Mouse (Mus musculus) cerebral cortex, adult 2 months (tissue): ENCODE data around the gene Fam78a.

Source experiments
- WGBS: fragments of 180-500 bp; shearing (Covaris S2); methylation state at CpG from one replicate; pipeline ENCODE4 v1.1.7; 2018; 5-methylcytosine and 5-hydroxymethylcytosine counted together

The Fam78a gene

DNA sequence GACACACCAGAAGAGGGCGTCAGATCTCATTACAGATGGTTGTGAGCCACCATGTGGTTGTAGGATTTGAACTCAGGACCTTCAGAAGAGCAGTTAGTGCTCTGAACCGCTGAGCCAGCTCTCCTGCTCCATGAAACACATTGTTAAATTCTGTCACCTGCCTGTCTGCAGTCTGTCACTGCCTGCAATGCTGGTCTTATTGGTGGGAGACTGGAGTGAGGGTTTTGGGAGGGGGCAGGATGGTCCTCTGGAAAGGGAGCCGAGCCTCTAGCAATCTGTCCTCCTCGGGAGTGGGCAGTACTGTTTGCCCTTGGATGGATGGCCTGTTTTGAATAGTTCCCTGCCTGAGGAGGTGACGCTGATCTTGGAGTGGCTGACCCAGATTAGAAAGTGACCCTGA, 40.8 kb downstream of the Fam78a start:
- 75% methylated on average over 5 of the region's 5 CpGs for WGBS

DNA sequence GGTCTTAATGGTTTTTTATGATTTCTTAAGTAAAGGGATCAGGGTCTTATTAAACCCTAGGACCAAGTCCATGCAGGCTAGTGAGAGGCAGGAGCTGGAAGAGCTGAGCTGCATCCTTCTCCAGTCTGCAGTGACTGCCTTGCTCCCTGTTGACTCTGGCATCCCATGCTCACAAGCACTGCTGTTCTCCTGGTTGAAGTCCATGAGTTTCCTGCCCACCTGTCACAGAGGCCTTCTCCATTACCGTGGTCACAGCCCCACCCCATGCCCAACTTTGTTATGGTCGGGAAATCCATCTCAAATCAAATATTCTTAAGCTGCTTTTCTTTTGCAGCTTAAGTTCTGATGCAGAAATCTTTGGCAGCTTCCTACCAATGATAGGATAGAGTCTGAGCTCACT, 43.6 kb downstream of the Fam78a start:
- 91% methylated on average over 2 of the region's 2 CpGs for WGBS

- WGBS = 96% methylated on average over 9 of the region's 9 CpGs
These were observed 44.0 kb downstream of the Fam78a start for GRCm38 (mm10) chr2:32040646-32041045.

- WGBS = 25% methylated on average over 8 of the region's 8 CpGs
These were observed 46.0 kb downstream of the Fam78a start for GRCm38 (mm10) chr2:32038661-32039081.

- WGBS = 46% methylated on average over 6 of the region's 6 CpGs
These were observed 47.3 kb downstream of the Fam78a start for GRCm38 (mm10) chr2:32037279-32037858.

GRCm38 (mm10) chr2:32034206-32034605, 50.5 kb downstream of the Fam78a start:
- 91% methylated on average over 6 of the region's 6 CpGs for WGBS

GRCm38 (mm10) chr2:32033436-32033835, 51.2 kb downstream of the Fam78a start:
- 80% methylated on average over 6 of the region's 6 CpGs for WGBS

DNA sequence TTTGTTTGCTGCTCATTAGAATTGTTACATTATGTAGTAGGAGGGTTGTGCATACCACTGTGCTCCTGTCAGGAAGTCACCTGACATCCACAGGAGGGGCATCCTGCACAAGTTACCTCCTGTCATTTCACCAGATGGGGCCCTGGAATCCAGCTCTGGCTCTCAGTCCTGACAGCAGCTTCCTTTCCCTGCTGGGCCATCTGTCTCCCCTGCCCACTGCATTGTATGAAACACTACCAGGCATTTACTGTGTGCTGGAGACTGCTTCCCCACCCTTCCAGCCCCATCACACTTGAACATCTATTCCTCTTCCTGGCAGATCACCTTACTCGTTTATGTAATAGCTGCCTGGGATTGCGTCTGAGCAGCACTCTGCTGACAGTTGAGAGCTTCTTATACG, 55.0 kb downstream of the Fam78a start:
- WGBS = 30% methylated on average over 3 of the region's 3 CpGs

DNA sequence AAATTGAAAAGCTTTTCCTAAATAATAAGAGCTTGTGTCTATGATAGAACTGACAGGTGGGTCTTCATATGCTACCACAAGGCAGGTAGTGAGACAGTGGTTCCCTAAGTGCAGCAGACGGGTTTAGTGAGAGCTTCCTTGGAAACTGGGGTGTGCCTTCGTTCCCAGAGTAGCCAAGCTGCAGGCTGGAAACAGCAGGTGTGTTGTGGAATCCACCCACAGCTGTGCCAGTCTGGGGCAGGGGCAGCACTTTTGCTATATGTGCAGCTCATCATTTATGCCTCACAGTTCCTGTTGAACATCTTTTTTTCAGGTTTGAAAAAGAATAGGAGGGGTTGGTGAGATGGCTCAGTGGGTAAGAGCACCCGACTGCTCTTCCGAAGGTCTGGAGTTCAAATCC, 60.3 kb downstream of the Fam78a start:
- WGBS = 76% methylated on average over 4 of the region's 4 CpGs

- 96% methylated on average over 5 of the region's 5 CpGs for WGBS
These were observed 64.4 kb downstream of the Fam78a start for GRCm38 (mm10) chr2:32020229-32020628.

- WGBS = 78% methylated on average over 4 of the region's 4 CpGs
These were observed 65.0 kb downstream of the Fam78a start for GRCm38 (mm10) chr2:32019704-32020103.

DNA sequence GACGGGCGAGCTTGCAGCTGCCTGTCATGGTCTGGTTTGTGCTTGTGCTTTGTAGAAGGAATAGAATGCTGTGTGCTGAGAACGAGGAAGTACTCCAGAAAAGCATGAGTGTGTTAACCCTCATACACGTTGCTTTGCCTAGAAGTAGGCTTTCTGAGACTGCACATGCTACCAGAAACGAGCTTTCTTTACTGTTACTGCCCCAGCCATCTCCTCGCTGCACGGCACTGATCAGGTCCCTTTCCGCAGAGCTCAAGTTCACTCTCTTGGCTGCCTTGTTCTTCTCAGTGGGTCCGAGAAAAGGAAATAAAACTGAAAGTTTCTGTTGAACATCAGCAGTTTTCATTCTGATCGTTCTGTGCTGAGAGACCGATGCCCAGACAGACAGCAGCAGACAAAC, 75.9 kb downstream of the Fam78a start:
- WGBS = 87% methylated on average over 11 of the region's 11 CpGs

- WGBS = 65% methylated on average over 2 of the region's 2 CpGs
These were observed 76.3 kb downstream of the Fam78a start for GRCm38 (mm10) chr2:32008311-32008710.
